10 mouse cellular contexts compared by ENCODE assay signal in genomic region chr3:86789752-86790151, GRCm38 (mm10).
DNase-seq lines count a peak whose midpoint lies in the region; ATAC-seq lines count a peak whose summit lies in the region.
"Had no signal": no experiment of that assay in that cellular context is flagged by ENCODE, and none has a peak within 500 bp of the region (broad histone marks: within the 10 kb centered on the region; RNA-seq: fewer than 3 reads in every experiment).

No protein-coding gene starts in this region.

- H3K4me3 ChIP-seq in hindbrain, embryonic 10.5 days = no peak overlapping the region
- H3K4me3 ChIP-seq in hindbrain, embryonic 16.5 days (ENCODE audit: low read length) = no peak overlapping the region
- H3K4me3 ChIP-seq: embryonic facial prominence, embryonic 15.5 days; limb, embryonic 15.5 days had no signal

- H3K27me3 ChIP-seq in hindbrain, embryonic 10.5 days (ENCODE audit: insufficient read depth, poor library complexity, severe bottlenecking) = no peaks in the 10 kb centered on the region
- H3K27me3 ChIP-seq in hindbrain, embryonic 16.5 days (replicated peaks; ENCODE audit: control insufficient read depth, insufficient read depth, low read length) = no peaks in the 10 kb centered on the region
- H3K27me3 ChIP-seq: embryonic facial prominence, embryonic 15.5 days; limb, embryonic 15.5 days had no signal

- no peak overlapping the region for H3K9ac ChIP-seq in hindbrain, embryonic 16.5 days (ENCODE audit: low read depth, low read length)
- H3K9ac ChIP-seq: embryonic facial prominence, embryonic 15.5 days; limb, embryonic 15.5 days had no signal

- H3K9me3 ChIP-seq in hindbrain, embryonic 10.5 days = no peaks in the 10 kb centered on the region
- no peaks in the 10 kb centered on the region for H3K9me3 ChIP-seq in hindbrain, embryonic 16.5 days (ENCODE audit: control insufficient read depth, low read length)
- H3K9me3 ChIP-seq: embryonic facial prominence, embryonic 15.5 days; limb, embryonic 15.5 days had no signal

- peak overlapping the region; percentile 84; the same call in 1 of the 2 replicates for H3K27ac ChIP-seq in hindbrain, embryonic 10.5 days
- H3K27ac ChIP-seq in hindbrain, embryonic 16.5 days (ENCODE audit: low read depth, low read length) = no peak overlapping the region; the same call in 1 of the 2 replicates
- H3K27ac ChIP-seq: embryonic facial prominence, embryonic 15.5 days; limb, embryonic 15.5 days had no signal

- DNase-seq in hindbrain, embryonic 10.5 days (ENCODE audit: low spot score) = no peak
- DNase-seq in lung, postnatal 10 days = peak; percentile 45
- DNase-seq in lung, postnatal 4 days = no peak
- DNase-seq in cerebellum, adult 11 months = peak; percentile 60
- DNase-seq in cerebellum, postnatal 14 days = peak; percentile 78 to 85
- no peak for DNase-seq in spleen, adult 18-20 months
- no peak for DNase-seq in kidney, postnatal 14 days

- ATAC-seq in hindbrain, embryonic 16.5 days = no peak

- H3K4me1 ChIP-seq in hindbrain, embryonic 10.5 days (replicated peaks) = peaks cover 40% of the 10 kb centered on the region
- H3K4me1 ChIP-seq in hindbrain, embryonic 16.5 days (ENCODE audit: control insufficient read depth, insufficient read depth, low read depth, low read length) = peaks cover 27% of the 10 kb centered on the region

- peaks cover 66% of the 10 kb centered on the region for H3K36me3 ChIP-seq in hindbrain, embryonic 10.5 days
- peaks cover 6% of the 10 kb centered on the region for H3K36me3 ChIP-seq in hindbrain, embryonic 16.5 days (ENCODE audit: control insufficient read depth, insufficient read depth, low read length)
- H3K36me3 ChIP-seq: embryonic facial prominence, embryonic 15.5 days; limb, embryonic 15.5 days had no signal

- 90% methylated on average over 5 of the region's 5 CpGs for WGBS in hindbrain, embryonic 10.5 days
- WGBS in hindbrain, embryonic 16.5 days = 75% methylated on average over 5 of the region's 5 CpGs

- no peak overlapping the region for H3K4me2 ChIP-seq in hindbrain, embryonic 16.5 days (ENCODE audit: low read length)
- H3K4me2 ChIP-seq: embryonic facial prominence, embryonic 15.5 days; limb, embryonic 15.5 days had no signal

Comparison
In these comparisons a context has a peak if more than half of its experiments do, and no peak if none do; other contexts are left out.
1. DNase-seq: peak in lung, postnatal 10 days (single experiment), cerebellum, adult 11 months (single experiment) and cerebellum, postnatal 14 days (2 of 2); none in hindbrain, embryonic 10.5 days (single experiment), lung, postnatal 4 days (0 of 2), spleen, adult 18-20 months (0 of 2) and kidney, postnatal 14 days (single experiment).